Mouse (Mus musculus): ENCODE measurements around the gene Hdac4.

DNA sequence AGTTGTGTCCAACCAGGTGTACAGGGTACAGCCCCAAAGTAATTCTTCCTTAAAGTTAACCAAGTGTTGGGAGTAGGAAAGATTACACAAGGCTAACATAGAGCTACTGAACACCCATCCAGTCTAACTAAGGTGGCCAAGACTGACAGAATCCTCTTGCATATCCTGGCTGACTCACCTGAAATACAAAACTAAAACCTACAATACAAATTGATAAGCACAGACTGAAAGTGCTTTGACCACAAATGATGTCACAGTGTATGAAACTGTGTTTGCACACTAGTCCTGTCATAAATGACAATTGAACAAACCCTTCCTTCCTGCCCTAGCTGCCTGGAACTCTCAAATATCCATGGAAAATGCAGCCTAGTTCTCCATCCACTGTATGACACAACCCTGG is 144.5 kb downstream of the Hdac4 start:
- no peak for TF ChIP-seq CTCF (IDR thresholded peaks at IDR 0.05; ENCODE audit: borderline replicate concordance, insufficient read depth, low read length)
- no peak for TF ChIP-seq POLR2A (IDR thresholded peaks at IDR 0.05; ENCODE audit: low read depth, low read length)
